Mouse (Mus musculus) hindbrain, embryonic 13.5 days (tissue): ENCODE data around the gene Gm3336. TPM values are rescaled to one million over a fixed set of nuclear protein-coding genes. Genes with fewer than 3 reads are reported as not detected.

Experiments used
- ATAC-seq: fragments of 200-750 bp; cut with Nextera tagmentation; 2 replicates; pipeline ENCODE4 v1.8.0; 2017; ENCODE audit warnings: moderate TSS enrichment; ENCODE audit not compliant: low FRiP score
- H3K27ac ChIP-seq: fragments of 300-500 bp; sonication (generic); 2 replicates; pipeline ENCODE4 v1.5.1; 2015; ENCODE audit warnings: inconsistent platforms, mild to moderate bottlenecking, moderate library complexity
- H3K27me3 ChIP-seq: fragments of 300-500 bp; sonication (generic); 2 replicates; pipeline ENCODE4 v1.6.1; 2015; ENCODE audit warnings: mild to moderate bottlenecking, inconsistent platforms
- H3K36me3 ChIP-seq: fragments of 300-500 bp; sonication (generic); 2 replicates; pipeline ENCODE4 v1.6.1; 2015; ENCODE audit warnings: mild to moderate bottlenecking, inconsistent platforms
- H3K4me1 ChIP-seq: fragments of 300-500 bp; sonication (generic); replicated peaks from 2 replicates; pipeline ENCODE4 v1.6.1; 2015; ENCODE audit warnings: inconsistent platforms
- H3K4me2 ChIP-seq: fragments of 300-500 bp; sonication (generic); 2 replicates; pipeline ENCODE4 v1.6.1; 2015; ENCODE audit warnings: inconsistent platforms, mild to moderate bottlenecking, moderate library complexity
- H3K4me3 ChIP-seq: fragments of 300-500 bp; sonication (generic); 2 replicates; pipeline ENCODE4 v1.5.1; 2015; ENCODE audit warnings: mild to moderate bottlenecking, inconsistent platforms
- H3K9ac ChIP-seq: fragments of 300-500 bp; sonication (generic); 2 replicates; pipeline ENCODE4 v1.6.1; 2015; ENCODE audit warnings: mild to moderate bottlenecking, inconsistent platforms
- H3K9me3 ChIP-seq: fragments of 300-500 bp; sonication (generic); 2 replicates; pipeline ENCODE4 v1.6.1; 2016; ENCODE audit warnings: inconsistent platforms
- WGBS: fragments of 180-500 bp; shearing (Covaris S2); methylation state at CpG from one replicate; pipeline ENCODE4 v1.1.7; 2015; 5-methylcytosine and 5-hydroxymethylcytosine counted together
- polyA plus RNA-seq: library from polyadenylated mRNA; unstranded; fragments of >200 nt; fragmentation: Nextera tagmentation; extraction: Ambion mirVana; gene quantifications from 2 replicates; pipeline ENCODE4 v1.2.1, GENCODE M21; 2015

Gm3336 gene
- polyA plus RNA-seq, 1 experiment from 2014 or later = not detected

DNA sequence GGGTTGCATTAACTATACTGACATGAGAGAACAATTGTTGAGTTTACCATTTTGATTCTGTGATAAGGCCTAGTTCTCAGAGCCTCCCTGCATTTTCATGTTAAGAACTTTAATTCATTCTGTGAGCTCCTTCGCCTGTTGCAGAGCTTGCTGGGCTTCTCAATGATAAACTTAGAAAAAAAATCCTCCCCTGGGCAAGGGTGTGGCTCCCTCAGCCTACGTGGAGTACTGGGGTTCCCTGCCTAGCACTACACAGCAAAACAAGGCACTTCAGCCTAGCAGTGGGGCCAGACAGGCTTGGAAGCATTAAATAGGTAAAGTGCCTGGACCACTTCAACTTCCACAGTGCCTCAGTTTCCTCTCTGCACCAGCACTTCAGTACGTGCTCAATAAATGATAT is 36.9 kb upstream of the Gm3336 start:
- peaks cover 8% of the 10 kb centered on the region for H3K4me1 ChIP-seq
- peaks cover 30% of the 10 kb centered on the region for H3K36me3 ChIP-seq
- H3K27me3 ChIP-seq = no peaks in the 10 kb centered on the region
- no peak overlapping the region for H3K4me3 ChIP-seq
- H3K9ac ChIP-seq = no peak overlapping the region
- H3K9me3 ChIP-seq = no peaks in the 10 kb centered on the region
- H3K4me2 ChIP-seq = no peak overlapping the region
- no peak for ATAC-seq
- whole genome bisulfite sequencing = 81% methylated on average over 3 of the region's 3 CpGs
- no peak overlapping the region for H3K27ac ChIP-seq

DNA sequence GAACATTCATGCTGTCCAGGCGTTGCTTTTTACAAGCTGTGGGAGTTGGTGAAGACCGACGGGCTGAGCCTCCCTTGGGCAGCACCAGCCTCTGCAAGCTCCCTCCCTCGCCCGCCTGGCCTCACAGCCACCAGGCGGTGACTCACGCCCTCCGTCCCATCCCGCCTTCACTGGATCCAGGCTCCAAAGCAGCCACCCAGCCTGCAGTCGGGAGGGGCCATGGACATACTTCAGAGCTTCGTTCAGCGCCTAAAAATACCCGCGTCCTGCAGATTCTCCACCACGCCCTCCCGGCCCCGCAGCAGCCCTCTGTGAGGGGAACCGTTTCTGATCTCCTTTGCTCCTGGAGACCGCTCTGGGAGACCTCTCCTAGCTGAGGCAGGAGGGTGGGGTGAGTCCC is 36.1 kb upstream of the Gm3336 start:
- Histone ChIP-seq H3K9ac (peak overlapping the region; percentile 62), H3K9me3 (no peaks in the 10 kb centered on the region), H3K27ac (no peak overlapping the region), H3K36me3 (peaks cover 28% of the 10 kb centered on the region), H3K4me3 (no peak overlapping the region), H3K4me2 (peak overlapping the region; percentile 21; the same call in 1 of the 2 replicates), H3K27me3 (no peaks in the 10 kb centered on the region), H3K4me1 (peaks cover 8% of the 10 kb centered on the region)
- no peak for ATAC-seq
- 8% methylated on average over 19 of the region's 19 CpGs for WGBS

DNA sequence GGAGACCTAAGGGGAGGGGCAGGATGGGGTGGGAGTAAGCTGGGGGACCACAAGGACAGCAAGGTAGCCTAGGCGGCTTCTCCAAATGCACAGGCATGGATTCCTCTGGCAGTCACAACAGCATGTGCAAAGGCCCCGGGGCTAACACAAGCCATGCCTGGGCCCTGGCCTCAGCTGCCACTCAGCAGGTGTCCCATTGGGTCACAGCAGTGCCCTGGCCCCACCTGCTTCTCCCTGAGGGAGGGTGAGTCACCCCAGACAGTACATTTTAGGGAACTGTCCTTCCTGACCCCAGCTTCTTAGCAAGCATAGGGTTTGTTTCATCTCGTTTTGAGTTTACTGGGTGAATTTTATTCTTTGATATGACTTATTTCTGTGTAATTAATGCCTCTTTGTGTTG is 35.7 kb upstream of the Gm3336 start:
- peaks cover 8% of the 10 kb centered on the region for H3K4me1 ChIP-seq
- no peak overlapping the region for H3K27ac ChIP-seq
- 0 out of 2 replicates have a peak, but pooled peaks have one; percentile 13 for ATAC-seq
- H3K9me3 ChIP-seq = no peaks in the 10 kb centered on the region
- H3K9ac ChIP-seq = peak overlapping the region; percentile 62
- no peak overlapping the region for H3K4me3 ChIP-seq
- H3K27me3 ChIP-seq = no peaks in the 10 kb centered on the region
- peaks cover 24% of the 10 kb centered on the region for H3K36me3 ChIP-seq
- 65% methylated on average over 3 of the region's 3 CpGs for WGBS
- no peak overlapping the region; the same call in 1 of the 2 replicates for H3K4me2 ChIP-seq

DNA sequence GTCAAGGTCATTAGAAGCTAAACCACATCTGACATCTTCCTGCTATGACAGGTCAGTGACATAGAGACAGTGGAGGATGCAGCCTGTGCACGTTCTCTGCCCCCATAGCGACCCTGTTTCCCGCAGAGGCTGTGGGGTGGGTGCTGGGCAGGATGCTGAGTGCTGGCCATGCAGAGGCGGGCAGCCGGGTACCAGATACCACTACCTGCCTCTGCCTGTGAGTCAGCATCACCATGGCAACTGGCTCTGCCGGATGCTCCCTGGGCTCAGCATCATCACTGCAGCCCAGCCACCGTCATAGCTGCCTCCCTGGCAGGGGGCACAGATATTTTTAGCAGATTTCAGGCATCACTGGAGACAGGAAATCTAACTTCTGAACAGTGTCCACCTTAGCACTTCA is 34.1 kb upstream of the Gm3336 start:
- 42% methylated on average over 7 of the region's 7 CpGs for WGBS
- H3K27ac ChIP-seq = no peak overlapping the region

DNA sequence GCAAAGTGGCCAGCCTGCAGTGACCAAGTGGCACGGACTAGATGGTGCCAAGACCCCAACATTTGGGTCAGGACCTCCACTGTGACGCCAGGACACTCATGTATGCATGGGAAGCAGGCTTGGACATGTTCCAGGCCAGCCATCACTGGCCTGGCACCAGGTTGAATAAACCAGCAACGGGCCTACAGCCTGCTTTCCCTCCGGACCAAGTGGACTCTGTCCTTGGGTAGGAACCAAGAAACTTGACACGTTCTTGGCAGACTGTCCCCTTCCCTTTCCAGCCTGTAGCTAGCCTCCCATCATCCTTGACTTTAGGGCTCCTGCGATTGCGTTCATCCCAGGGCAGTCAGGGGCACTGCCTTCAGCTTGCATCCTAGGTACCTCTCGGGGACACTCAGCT is 30.8 kb upstream of the Gm3336 start:
- Histone ChIP-seq H3K4me2 (no peak overlapping the region), H3K27me3 (no peaks in the 10 kb centered on the region), H3K4me1 (peaks cover 25% of the 10 kb centered on the region), H3K9me3 (no peaks in the 10 kb centered on the region), H3K27ac (no peak overlapping the region), H3K9ac (no peak overlapping the region), H3K36me3 (no peaks in the 10 kb centered on the region), H3K4me3 (no peak overlapping the region)
- WGBS = 77% methylated on average over 8 of the region's 8 CpGs
- ATAC-seq = no peak

More for the DNA sequence above, 34.1 kb upstream of the Gm3336 start:
- H3K9me3 ChIP-seq = no peaks in the 10 kb centered on the region
- ATAC-seq = peak; percentile 22; the same call in 1 of the 2 replicates
- H3K9ac ChIP-seq = peak overlapping the region; percentile 36; the same call in 1 of the 2 replicates
- H3K27me3 ChIP-seq = no peaks in the 10 kb centered on the region
- peaks cover 10% of the 10 kb centered on the region for H3K4me1 ChIP-seq
- no peak overlapping the region for H3K4me3 ChIP-seq
- no peak overlapping the region for H3K4me2 ChIP-seq
- H3K36me3 ChIP-seq = peaks cover 8% of the 10 kb centered on the region

DNA sequence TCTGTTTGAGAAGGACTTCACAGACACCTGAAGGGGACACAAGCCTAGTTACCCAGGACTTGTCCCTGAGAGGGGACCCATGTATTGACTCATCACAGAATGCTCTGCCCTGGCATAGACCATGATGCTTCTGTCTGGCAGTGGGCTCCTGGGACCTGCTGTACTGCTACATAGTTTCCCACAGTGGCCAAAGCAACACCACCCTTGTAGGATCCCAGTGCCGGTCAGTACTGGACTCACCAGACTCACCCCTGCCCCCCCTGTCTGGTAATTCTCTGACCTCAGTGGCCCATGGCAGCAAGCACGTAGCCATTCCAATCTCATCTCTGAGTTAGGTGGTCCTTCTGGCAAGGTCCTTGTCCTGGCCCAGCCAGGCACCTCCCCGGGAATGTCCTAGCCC is 30.2 kb upstream of the Gm3336 start:
- Histone ChIP-seq H3K27me3 (no peaks in the 10 kb centered on the region), H3K36me3 (no peaks in the 10 kb centered on the region), H3K9me3 (no peaks in the 10 kb centered on the region), H3K4me1 (peaks cover 25% of the 10 kb centered on the region), H3K4me2 (no peak overlapping the region), H3K9ac (no peak overlapping the region), H3K27ac (no peak overlapping the region), H3K4me3 (no peak overlapping the region)
- ATAC-seq = no peak
- 96% methylated on average over 3 of the region's 3 CpGs for WGBS

DNA sequence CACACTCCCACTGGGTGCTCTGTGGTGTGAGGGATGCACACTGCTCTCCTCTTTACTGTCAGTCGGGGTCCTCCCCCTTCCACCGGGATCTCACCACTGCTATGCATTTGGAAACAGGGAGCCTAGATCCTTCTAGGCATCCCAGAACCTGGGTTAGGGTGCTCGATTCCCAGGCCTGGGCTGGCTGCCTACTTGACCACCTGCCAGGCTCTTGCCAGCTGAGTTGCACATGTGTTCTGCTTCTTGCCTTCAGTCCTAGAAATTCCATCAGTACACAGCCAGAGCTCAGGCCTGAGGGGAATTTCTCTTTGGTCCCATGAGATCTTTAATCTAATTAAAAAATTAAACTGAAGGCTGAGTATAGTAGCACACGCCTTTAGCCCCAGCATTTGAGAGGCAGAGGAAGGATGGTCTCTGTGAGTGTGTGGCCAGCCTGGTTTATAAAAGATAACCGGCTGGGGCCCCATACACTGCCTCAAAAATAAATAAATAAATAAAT is 28.4 kb upstream of the Gm3336 start:
- Histone ChIP-seq H3K4me3 (no peak overlapping the region), H3K9ac (0 out of 2 replicates have a peak overlapping the region, but pooled peaks have one; percentile 24), H3K36me3 (no peaks in the 10 kb centered on the region), H3K4me1 (peaks cover 18% of the 10 kb centered on the region), H3K9me3 (no peaks in the 10 kb centered on the region), H3K27me3 (0 out of 2 replicates have a peak, but pooled peaks cover 5% of the 10 kb centered on the region), H3K4me2 (no peak overlapping the region), H3K27ac (peak overlapping the region; percentile 52; the same call in 1 of the 2 replicates)
- WGBS = 71% methylated on average over 5 of the region's 5 CpGs
- no peak for ATAC-seq

DNA sequence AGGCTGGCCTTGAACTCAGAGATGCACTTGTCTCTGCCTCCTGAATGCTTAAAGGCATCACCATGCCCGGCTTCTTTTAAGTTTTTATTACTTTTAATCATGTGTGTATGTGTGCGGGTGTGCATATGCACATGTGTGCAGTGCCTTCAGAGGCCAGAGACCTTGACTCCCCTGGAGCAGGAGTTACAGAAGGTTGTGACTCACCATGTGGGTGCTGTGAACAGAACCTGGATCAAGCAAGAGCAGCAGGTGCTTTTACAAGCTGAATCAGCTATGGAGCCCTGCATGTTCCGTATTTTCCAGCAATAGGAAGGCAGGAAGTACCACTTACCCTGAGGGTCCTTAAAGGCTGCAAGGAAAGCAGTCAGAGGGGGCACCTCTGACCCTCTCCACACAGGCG is 27.1 kb upstream of the Gm3336 start:
- 51% methylated on average over 4 of the region's 4 CpGs for WGBS
- Histone ChIP-seq H3K4me1 (peaks cover 31% of the 10 kb centered on the region), H3K27ac (peak overlapping the region; percentile 60; the same call in 1 of the 2 replicates), H3K36me3 (no peaks in the 10 kb centered on the region), H3K9me3 (no peaks in the 10 kb centered on the region), H3K9ac (peak overlapping the region; percentile 68), H3K4me2 (peak overlapping the region; percentile 60), H3K27me3 (0 out of 2 replicates have a peak, but pooled peaks cover 6% of the 10 kb centered on the region), H3K4me3 (peak overlapping the region; percentile 32)
- no peak; the same call in 1 of the 2 replicates for ATAC-seq

DNA sequence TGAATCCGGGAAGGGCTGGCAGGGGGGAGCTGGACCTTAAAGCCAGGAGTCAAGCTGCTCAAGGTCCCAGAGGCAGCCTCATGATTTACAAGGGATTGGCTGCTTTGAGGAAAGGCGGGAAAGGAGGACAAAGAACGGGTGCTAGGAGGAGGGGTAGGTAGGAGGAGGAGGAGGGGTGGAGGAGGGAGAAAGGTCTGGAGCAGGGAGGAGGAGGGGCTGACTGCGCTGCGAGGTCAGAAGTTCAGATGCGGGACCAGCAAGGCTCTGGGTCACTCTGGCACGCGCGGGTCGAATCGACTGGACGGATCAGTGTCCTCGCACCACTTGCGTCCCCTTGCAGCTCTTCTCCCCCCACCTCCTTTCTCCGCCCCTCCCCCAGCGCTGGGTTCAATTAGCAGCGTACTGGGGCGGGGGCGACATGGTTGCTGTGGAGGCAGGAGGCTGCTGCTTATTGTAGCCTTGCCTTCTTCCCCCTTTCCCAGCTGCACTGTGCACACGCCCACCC is 26.6 kb upstream of the Gm3336 start:
- H3K9me3 ChIP-seq = no peaks in the 10 kb centered on the region
- H3K9ac ChIP-seq = peak overlapping the region; percentile 68
- H3K27me3 ChIP-seq = 0 out of 2 replicates have a peak, but pooled peaks cover 6% of the 10 kb centered on the region
- peak overlapping the region; percentile 60; the same call in 1 of the 2 replicates for H3K27ac ChIP-seq
- H3K4me3 ChIP-seq = peak overlapping the region; percentile 32
- H3K4me2 ChIP-seq = peak overlapping the region; percentile 60
- peaks cover 36% of the 10 kb centered on the region for H3K4me1 ChIP-seq
- peak; percentile 37 for ATAC-seq
- 0% methylated on average over 20 of the region's 20 CpGs for WGBS
- H3K36me3 ChIP-seq = no peaks in the 10 kb centered on the region

DNA sequence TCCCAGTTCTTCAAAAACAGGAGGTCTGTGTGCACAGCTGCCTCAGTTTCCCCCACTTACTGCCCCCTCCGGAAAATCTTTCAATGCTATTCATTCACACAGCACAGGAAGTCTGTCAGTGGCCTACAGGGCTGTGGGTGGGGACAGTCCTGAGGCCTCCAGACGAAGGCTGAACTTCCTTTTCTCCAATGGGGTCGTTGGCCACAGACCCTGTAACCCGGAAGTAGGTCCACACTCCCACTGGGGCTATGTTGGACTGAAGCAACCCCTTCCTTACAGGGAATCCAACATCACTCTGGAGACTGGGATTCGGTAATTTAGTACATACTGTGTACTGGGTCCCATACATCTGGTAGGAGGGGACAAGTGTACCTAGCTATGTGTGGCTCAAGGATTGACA is 24.7 kb upstream of the Gm3336 start:
- Histone ChIP-seq H3K27ac (no peak overlapping the region), H3K36me3 (no peaks in the 10 kb centered on the region), H3K4me1 (peaks cover 52% of the 10 kb centered on the region), H3K27me3 (0 out of 2 replicates have a peak, but pooled peaks cover 6% of the 10 kb centered on the region), H3K4me2 (no peak overlapping the region), H3K9ac (no peak overlapping the region), H3K4me3 (no peak overlapping the region), H3K9me3 (no peaks in the 10 kb centered on the region)
- ATAC-seq = no peak
- WGBS = 76% methylated on average over 5 of the region's 5 CpGs

DNA sequence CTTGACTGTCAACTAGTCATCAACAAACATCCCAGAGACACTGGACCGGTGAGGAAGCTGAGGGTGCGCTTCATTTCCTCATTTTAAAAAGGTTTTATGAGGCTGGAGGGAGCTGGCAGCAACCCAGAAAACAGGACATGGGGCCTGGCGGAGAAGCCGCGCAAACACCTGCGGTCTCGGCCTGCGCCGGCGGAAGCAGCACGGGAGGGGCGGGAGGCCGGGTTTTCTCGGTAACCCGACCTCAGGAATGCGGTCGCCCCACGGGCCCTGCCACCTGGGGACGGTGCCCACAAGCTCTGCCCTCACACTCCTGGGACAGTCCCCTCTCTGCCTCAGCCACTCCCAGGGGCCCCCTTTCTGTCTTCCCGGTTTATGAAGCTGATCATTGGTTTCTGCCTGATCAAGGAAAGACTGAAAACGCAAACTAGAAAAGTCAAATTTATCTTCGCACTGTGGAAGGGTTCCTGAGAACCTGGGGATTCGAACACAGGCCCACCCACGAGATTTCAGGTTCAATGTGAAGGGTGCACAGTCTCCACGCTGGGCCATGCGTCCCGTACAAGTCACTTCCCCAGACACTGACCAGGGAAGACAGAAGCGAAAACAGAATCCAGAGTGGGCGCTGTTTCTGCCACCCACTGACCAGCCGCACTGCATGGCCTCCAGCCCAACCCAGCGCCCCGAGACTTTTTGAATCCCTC is 22.9 kb upstream of the Gm3336 start:
- H3K9ac ChIP-seq = 0 out of 2 replicates have a peak overlapping the region, but pooled peaks have one; percentile 35
- H3K27me3 ChIP-seq = 0 out of 2 replicates have a peak, but pooled peaks cover 6% of the 10 kb centered on the region
- ATAC-seq = no peak
- no peak overlapping the region for H3K4me3 ChIP-seq
- 31% methylated on average over 32 of the region's 32 CpGs for WGBS
- H3K9me3 ChIP-seq = no peaks in the 10 kb centered on the region
- peaks cover 48% of the 10 kb centered on the region for H3K4me1 ChIP-seq
- no peak overlapping the region for H3K4me2 ChIP-seq
- H3K36me3 ChIP-seq = no peaks in the 10 kb centered on the region
- H3K27ac ChIP-seq = peak overlapping the region; percentile 1

DNA sequence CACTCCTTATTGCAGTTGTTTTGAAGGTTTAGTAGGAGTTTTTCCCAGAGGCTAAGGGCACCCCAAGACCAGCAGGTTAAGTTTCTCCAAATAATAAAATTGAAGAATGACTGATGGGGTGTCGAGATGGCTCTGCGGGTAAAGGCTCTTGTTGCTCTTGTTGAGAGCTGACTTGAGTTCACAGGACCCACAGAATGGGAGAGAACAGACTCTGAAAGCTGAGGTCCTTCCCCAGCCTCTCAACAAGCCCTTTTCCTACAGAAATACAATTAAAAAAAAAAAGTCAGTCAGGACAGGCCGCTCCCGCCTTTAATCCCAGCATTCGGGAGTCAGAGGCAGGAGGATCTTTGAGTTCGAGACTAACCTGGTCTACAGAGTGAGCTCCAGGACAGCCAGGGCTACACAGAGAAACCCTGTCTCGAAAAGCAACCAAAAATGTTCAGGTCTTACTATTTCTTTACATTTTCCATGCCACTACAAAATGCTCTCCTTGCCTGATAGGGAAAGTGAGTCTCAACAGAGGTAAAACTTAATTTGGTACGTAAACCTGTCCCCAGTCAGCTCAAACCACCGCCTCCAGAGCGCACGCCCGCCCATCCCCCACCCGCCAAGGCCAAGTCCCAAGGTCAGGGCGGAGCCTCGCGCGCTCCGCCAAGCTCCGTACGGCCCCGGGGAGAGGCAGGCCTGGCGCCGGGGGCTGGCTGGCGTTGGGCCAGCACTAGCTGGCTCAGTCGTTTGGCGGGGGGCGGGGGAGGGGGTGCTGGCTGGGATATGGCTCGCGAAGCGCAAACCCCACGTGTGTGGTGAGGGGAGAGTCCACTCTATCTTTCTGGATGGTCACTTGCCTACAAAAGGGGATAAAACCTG is 22.1 kb upstream of the Gm3336 start:
- Histone ChIP-seq H3K9ac (peak overlapping the region; percentile 68), H3K27me3 (0 out of 2 replicates have a peak, but pooled peaks cover 6% of the 10 kb centered on the region), H3K9me3 (no peaks in the 10 kb centered on the region), H3K4me3 (peak overlapping the region; percentile 28), H3K27ac (peak overlapping the region; percentile 100), H3K4me1 (peaks cover 52% of the 10 kb centered on the region), H3K36me3 (no peaks in the 10 kb centered on the region), H3K4me2 (peak overlapping the region; percentile 53)
- WGBS = 5% methylated on average over 31 of the region's 31 CpGs
- ATAC-seq = no peak
